Mouse (Mus musculus) activated CD4-positive, CD25-positive, alpha-beta regulatory T cell, adult 4 months (primary cell): ENCODE data around the gene Mettl11b. TPM values are rescaled to one million over a fixed set of nuclear protein-coding genes. Genes with fewer than 3 reads are reported as not detected.

ENCODE experiments used
- polyA plus RNA-seq, 2 experiments: library from polyadenylated mRNA; unstranded; fragments of 100-300 nt; shearing (Covaris generic); gene quantifications; one replicate each; pipeline ENCODE4 v1.2.1; 2017

Gene Mettl11b
- polyA plus RNA-seq, 2 experiments from 2014 or later = not detected

Other genes starting within 250 kb of the Mettl11b start
- 1 to 10 TPM; 1.6 to 2.9 TPM for gene Kifap3, start 54.4 kb upstream of the Mettl11b start, polyA plus RNA-seq
- gene Scyl3, start 203.9 kb upstream of the Mettl11b start, polyA plus RNA-seq = 10 to 100 TPM; 20.4 to 21.8 TPM